Mouse (Mus musculus): ENCODE results near the gene Rara. TPM values are rescaled to one million over a fixed set of nuclear protein-coding genes. Genes with fewer than 3 reads are reported as not detected.
A peak's percentile ranks its signal among the peaks of the same experiment; 100 is the strongest.
"Not testable (repeated sequence)": the region's sequence is repeated elsewhere in the genome, so short reads cannot be mapped to it uniquely, and the experiment has no call there.

Gene Rara
- total RNA-seq, 2 experiments from 2014 or later = 2.2 to 4.4 TPM

- no peak for ATAC-seq (replicated peaks; ENCODE audit: poor library complexity)
Measured at GRCm38 (mm10) chr11:98983551-98983950, 55.9 kb downstream of the Rara start.

- ATAC-seq (replicated peaks; ENCODE audit: poor library complexity) = no peak
Measured at GRCm38 (mm10) chr11:98985542-98985941, 57.9 kb downstream of the Rara start.

- ATAC-seq (replicated peaks; ENCODE audit: poor library complexity) = not testable (repeated sequence)
Measured at GRCm38 (mm10) chr11:98988260-98988659, 60.6 kb downstream of the Rara start.

- no peak for ATAC-seq (replicated peaks; ENCODE audit: poor library complexity)
Measured at GRCm38 (mm10) chr11:98990866-98991265, 63.2 kb downstream of the Rara start.

GRCm38 (mm10) chr11:98995987-98996386 lies 68.4 kb downstream of the Rara start:
- ATAC-seq (replicated peaks; ENCODE audit: poor library complexity) = no peak

- no peak for ATAC-seq (replicated peaks; ENCODE audit: poor library complexity)
Measured at GRCm38 (mm10) chr11:98997659-98998058, 70.0 kb downstream of the Rara start.

- no peak for ATAC-seq (replicated peaks; ENCODE audit: poor library complexity)
Measured at GRCm38 (mm10) chr11:98998776-98999175, 71.2 kb downstream of the Rara start.

- no peak for ATAC-seq (replicated peaks; ENCODE audit: poor library complexity)
Measured at GRCm38 (mm10) chr11:98999243-98999642, 71.6 kb downstream of the Rara start.

GRCm38 (mm10) chr11:99006788-99007187 lies 79.2 kb downstream of the Rara start:
- no peak for ATAC-seq (replicated peaks; ENCODE audit: poor library complexity)

GRCm38 (mm10) chr11:99010124-99010523 lies 82.5 kb downstream of the Rara start:
- peak; percentile 60 for ATAC-seq (replicated peaks; ENCODE audit: poor library complexity)

- ATAC-seq (replicated peaks; ENCODE audit: poor library complexity) = no peak
Measured at GRCm38 (mm10) chr11:99010706-99011105, 83.1 kb downstream of the Rara start.

- ATAC-seq (replicated peaks; ENCODE audit: poor library complexity) = no peak
Measured at GRCm38 (mm10) chr11:99013856-99014255, 86.2 kb downstream of the Rara start.

GRCm38 (mm10) chr11:99019844-99020243 lies 92.2 kb downstream of the Rara start:
- no peak for ATAC-seq (replicated peaks; ENCODE audit: poor library complexity)

GRCm38 (mm10) chr11:99022384-99022933 lies 94.8 kb downstream of the Rara start:
- no peak for ATAC-seq (replicated peaks; ENCODE audit: poor library complexity)

- ATAC-seq (replicated peaks; ENCODE audit: poor library complexity) = no peak
Measured at GRCm38 (mm10) chr11:99023094-99023493, 95.5 kb downstream of the Rara start.

GRCm38 (mm10) chr11:99023500-99024467 lies 96.2 kb downstream of the Rara start, which contains the start of gene Top2a:
Gene Top2a, minus strand, starts transcription at chr11:99024189.
- ATAC-seq (replicated peaks; ENCODE audit: poor library complexity) = peak; percentile 92

Other genes starting within 250 kb of the Rara start
- gene Psmd3, start 245.3 kb upstream of the Rara start, total RNA-seq (2015) = 38.0 and 38.6 TPM in 2 replicates
- gene Psmd3, start 245.3 kb upstream of the Rara start, total RNA-seq (2017) = 70.9 and 71.9 TPM in 2 replicates
- gene Csf3, start 226.6 kb upstream of the Rara start, total RNA-seq (2015) = not detected in 2 replicates
- not detected in 2 replicates for gene Csf3, start 226.6 kb upstream of the Rara start, total RNA-seq (2017)
- 28.7 and 30.9 TPM in 2 replicates for gene Med24, start 198.4 kb upstream of the Rara start, total RNA-seq (2015)
- gene Med24, start 198.4 kb upstream of the Rara start, total RNA-seq (2017) = 36.2 and 46.3 TPM in 2 replicates
- 34.2 and 34.6 TPM in 2 replicates for gene Thra, start 187.2 kb upstream of the Rara start, total RNA-seq (2015)
- gene Thra, start 187.2 kb upstream of the Rara start, total RNA-seq (2017) = 21.8 and 25.3 TPM in 2 replicates
- gene Nr1d1, start 152.5 kb upstream of the Rara start, total RNA-seq (2015) = 3.3 and 3.5 TPM in 2 replicates
- gene Nr1d1, start 152.5 kb upstream of the Rara start, total RNA-seq (2017) = 0.47 and 0.87 TPM in 2 replicates
- 60.8 and 62.0 TPM in 2 replicates for gene Msl1, start 132.3 kb upstream of the Rara start, total RNA-seq (2015)
- 76.3 and 99.9 TPM in 2 replicates for gene Msl1, start 132.3 kb upstream of the Rara start, total RNA-seq (2017)
- 38.3 and 39.0 TPM in 2 replicates for gene Casc3, start 122.9 kb upstream of the Rara start, total RNA-seq (2015)
- gene Casc3, start 122.9 kb upstream of the Rara start, total RNA-seq (2017) = 18.3 and 31.7 TPM in 2 replicates
- 0.24 and 1.8 TPM in 2 replicates for gene Rapgefl1, start 91.0 kb upstream of the Rara start, total RNA-seq (2015)
- gene Rapgefl1, start 91.0 kb upstream of the Rara start, total RNA-seq (2017) = not detected in 2 replicates
- 15.0 and 17.1 TPM in 2 replicates for gene Wipf2, start 64.2 kb upstream of the Rara start, total RNA-seq (2015)
- 3.0 and 3.6 TPM in 2 replicates for gene Wipf2, start 64.2 kb upstream of the Rara start, total RNA-seq (2017)
- gene Cdc6, start 20.0 kb upstream of the Rara start, total RNA-seq (2015) = 42.6 and 56.1 TPM in 2 replicates
- gene Cdc6, start 20.0 kb upstream of the Rara start, total RNA-seq (2017) = 40.7 and 44.1 TPM in 2 replicates
- not detected in 2 replicates for gene Gjd3, start 55.2 kb downstream of the Rara start, total RNA-seq (2015)
- gene Gjd3, start 55.2 kb downstream of the Rara start, total RNA-seq (2017) = not detected in 2 replicates
- gene Top2a, start 96.4 kb downstream of the Rara start, total RNA-seq (2015) = 284 and 285 TPM in 2 replicates
- 584 and 646 TPM in 2 replicates for gene Top2a, start 96.4 kb downstream of the Rara start, total RNA-seq (2017)
- 188 and 211 TPM in 2 replicates for gene Igfbp4, start 113.4 kb downstream of the Rara start, total RNA-seq (2015)
- 327 and 329 TPM in 2 replicates for gene Igfbp4, start 113.4 kb downstream of the Rara start, total RNA-seq (2017)
- 2.1 and 2.4 TPM in 2 replicates for gene Tns4, start 161.5 kb downstream of the Rara start, total RNA-seq (2015)
- gene Tns4, start 161.5 kb downstream of the Rara start, total RNA-seq (2017) = 1.4 and 1.8 TPM in 2 replicates
- gene Ccr7, start 227.3 kb downstream of the Rara start, total RNA-seq (2015) = 0.17 and 0.22 TPM in 2 replicates
- gene Ccr7, start 227.3 kb downstream of the Rara start, total RNA-seq (2017) = not detected in 2 replicates

Measured in megakaryocyte progenitor cell, adult 5-6 weeks (primary cell).